Mouse (Mus musculus) neural tube, embryonic 11.5 days (tissue): ENCODE measurements at regions not wholly inside any gene's neighbourhood (a gene's known extent, or its start where the extent isn't known, plus 50 kb on each side); places are given as distances from the start of the nearest gene placed in this dataset.

Experiments used
- ATAC-seq: fragments of 200-750 bp; cut with Nextera tagmentation; 2 replicates; pipeline ENCODE4 v1.8.0; 2017; ENCODE audit warnings: moderate number of reproducible peaks, mild to moderate bottlenecking, moderate TSS enrichment, moderate library complexity; ENCODE audit not compliant: insufficient read depth, low FRiP score, low TSS enrichment
- DNase-seq: peaks from one replicate; pipeline ENCODE4 v3.0.0-alpha.2; 2015; ENCODE audit warnings: low spot score
- H3K27ac ChIP-seq: fragments of 300-500 bp; sonication (generic); 2 replicates; pipeline ENCODE4 v1.5.1; 2014; ENCODE audit warnings: low read depth, mild to moderate bottlenecking, low read length
- H3K27me3 ChIP-seq: fragments of 300-500 bp; sonication (generic); 2 replicates; pipeline ENCODE4 v1.6.1; 2014; ENCODE audit warnings: mild to moderate bottlenecking, low read length, mixed read lengths; ENCODE audit not compliant: control insufficient read depth, insufficient read depth
- H3K36me3 ChIP-seq: fragments of 300-500 bp; sonication (generic); 2 replicates; pipeline ENCODE4 v1.6.1; 2014; ENCODE audit warnings: mild to moderate bottlenecking, low read length, moderate library complexity, mixed read lengths; ENCODE audit not compliant: control insufficient read depth, insufficient read depth
- H3K4me1 ChIP-seq: fragments of 300-500 bp; sonication (generic); 2 replicates; pipeline ENCODE4 v1.6.1; 2014; ENCODE audit warnings: low read length, mixed read lengths; ENCODE audit not compliant: control insufficient read depth, insufficient read depth
- H3K4me2 ChIP-seq: fragments of 300-500 bp; sonication (generic); 2 replicates; pipeline ENCODE4 v1.6.1; 2014; ENCODE audit warnings: low read depth, mild to moderate bottlenecking, moderate library complexity
- H3K4me3 ChIP-seq: fragments of 300-500 bp; sonication (generic); 2 replicates; pipeline ENCODE4 v1.5.1; 2014; ENCODE audit warnings: low read depth, low read length
- H3K9ac ChIP-seq: fragments of 300-500 bp; sonication (generic); 2 replicates; pipeline ENCODE4 v1.6.1; 2014; ENCODE audit warnings: mild to moderate bottlenecking, low read length
- H3K9me3 ChIP-seq: fragments of 300-500 bp; sonication (generic); 2 replicates; pipeline ENCODE4 v1.6.1; 2016; ENCODE audit warnings: low read length; ENCODE audit not compliant: control insufficient read depth
- WGBS: fragments of 180-500 bp; shearing (Covaris S2); extraction: QIAGEN DNeasy Blood & Tissue Kit; methylation state at CpG from one replicate; pipeline ENCODE4 v1.1.7; 2014; 5-methylcytosine and 5-hydroxymethylcytosine counted together

- no peak for ATAC-seq
- no peaks in the 10 kb centered on the region for H3K36me3 ChIP-seq
- H3K4me3 ChIP-seq: no peak overlapping the region
- H3K27ac ChIP-seq: no peak overlapping the region
- no peak overlapping the region for H3K4me2 ChIP-seq
- H3K27me3 ChIP-seq: no peaks in the 10 kb centered on the region
- DNase-seq: no peak
- no peaks in the 10 kb centered on the region for H3K4me1 ChIP-seq
- no peak overlapping the region for H3K9ac ChIP-seq
- WGBS: 90% methylated on average over 2 of the region's 2 CpGs
- no peaks in the 10 kb centered on the region for H3K9me3 ChIP-seq
Measured at GRCm38 (mm10) chr5:51288234-51288633, 279.3 kb downstream of the Ppargc1a start.

DNA sequence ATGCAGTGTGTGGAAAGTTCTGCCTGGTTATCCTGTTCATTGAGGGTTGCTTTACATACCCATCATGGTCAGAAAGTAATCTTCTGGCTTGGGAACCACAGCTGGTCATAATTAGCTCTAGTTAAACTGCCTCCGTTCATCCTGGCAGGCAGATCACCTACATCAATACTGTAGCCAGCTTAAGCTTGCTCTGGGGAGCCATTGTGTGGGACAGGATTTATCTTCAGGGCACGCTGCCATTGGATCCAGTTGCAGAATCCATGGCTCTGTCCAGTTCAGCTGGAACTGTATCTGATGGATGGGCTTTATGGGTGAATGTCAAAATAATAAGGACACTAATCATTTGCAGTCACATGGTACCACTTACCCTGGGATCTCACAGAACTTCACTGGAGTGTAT is 326.4 kb downstream of the Ppargc1a start:
- H3K4me1 ChIP-seq: no peaks in the 10 kb centered on the region
- WGBS: 57% methylated on average over 2 of the region's 2 CpGs
- H3K9ac ChIP-seq: no peak overlapping the region
- H3K9me3 ChIP-seq: no peaks in the 10 kb centered on the region
- no peak overlapping the region for H3K27ac ChIP-seq
- H3K36me3 ChIP-seq: no peaks in the 10 kb centered on the region
- no peaks in the 10 kb centered on the region for H3K27me3 ChIP-seq
- DNase-seq (no peak), ATAC-seq (no peak)
- no peak overlapping the region for H3K4me3 ChIP-seq
- no peak overlapping the region for H3K4me2 ChIP-seq

DNA sequence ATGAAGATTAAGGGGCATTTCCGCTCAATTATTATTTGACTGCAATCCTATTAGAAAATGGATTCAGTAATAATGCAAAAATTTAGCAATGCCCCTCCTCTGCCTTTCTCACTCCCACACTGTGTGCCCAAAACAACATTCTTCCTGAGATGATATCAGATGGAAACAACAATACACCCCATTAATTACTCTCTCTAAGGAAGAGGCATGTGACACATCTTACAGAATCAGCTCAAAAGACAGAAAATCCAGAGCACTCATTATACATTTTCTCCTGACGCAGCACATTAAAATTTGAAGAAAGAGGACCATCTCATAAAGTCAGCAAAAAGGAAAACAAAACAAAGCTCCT is 333.5 kb downstream of the Ppargc1a start:
- Histone ChIP-seq H3K27ac (no peak overlapping the region), H3K4me1 (no peaks in the 10 kb centered on the region), H3K9me3 (no peaks in the 10 kb centered on the region), H3K36me3 (no peaks in the 10 kb centered on the region), H3K27me3 (no peaks in the 10 kb centered on the region), H3K9ac (no peak overlapping the region), H3K4me3 (no peak overlapping the region), H3K4me2 (no peak overlapping the region)
- 89% methylated on average over 2 of the region's 2 CpGs for WGBS
- no peak for DNase-seq
- no peak for ATAC-seq

GRCm38 (mm10) chr5:51233271-51234003 is 334.1 kb downstream of the Ppargc1a start:
- no peaks in the 10 kb centered on the region for H3K4me1 ChIP-seq
- 66% methylated on average over 5 of the region's 5 CpGs for WGBS
- H3K4me2 ChIP-seq: no peak overlapping the region
- no peaks in the 10 kb centered on the region for H3K9me3 ChIP-seq
- H3K9ac ChIP-seq: no peak overlapping the region
- H3K27me3 ChIP-seq: no peaks in the 10 kb centered on the region
- H3K27ac ChIP-seq: no peak overlapping the region
- no peak overlapping the region for H3K4me3 ChIP-seq
- H3K36me3 ChIP-seq: no peaks in the 10 kb centered on the region
- ATAC-seq (no peak), DNase-seq (no peak)

GRCm38 (mm10) chr5:51229806-51230205 is 337.7 kb downstream of the Ppargc1a start:
- Histone ChIP-seq H3K9me3 (no peaks in the 10 kb centered on the region), H3K4me2 (no peak overlapping the region), H3K27ac (no peak overlapping the region), H3K27me3 (no peaks in the 10 kb centered on the region), H3K4me3 (no peak overlapping the region), H3K9ac (no peak overlapping the region), H3K4me1 (no peaks in the 10 kb centered on the region), H3K36me3 (no peaks in the 10 kb centered on the region)
- ATAC-seq (no peak), DNase-seq (no peak)
- 96% methylated on average over 2 of the region's 2 CpGs for WGBS

GRCm38 (mm10) chr5:51227996-51228395 is 339.5 kb downstream of the Ppargc1a start:
- Histone ChIP-seq H3K9me3 (no peaks in the 10 kb centered on the region), H3K4me2 (no peak overlapping the region), H3K27ac (no peak overlapping the region), H3K4me1 (no peaks in the 10 kb centered on the region), H3K9ac (no peak overlapping the region), H3K4me3 (no peak overlapping the region), H3K36me3 (no peaks in the 10 kb centered on the region), H3K27me3 (no peaks in the 10 kb centered on the region)
- DNase-seq (no peak), ATAC-seq (no peak)
- 75% methylated on average over 3 of the region's 3 CpGs for WGBS

- Histone ChIP-seq H3K4me1 (no peaks in the 10 kb centered on the region), H3K27ac (no peak overlapping the region), H3K9me3 (no peaks in the 10 kb centered on the region), H3K4me2 (no peak overlapping the region), H3K36me3 (no peaks in the 10 kb centered on the region), H3K4me3 (no peak overlapping the region), H3K27me3 (no peaks in the 10 kb centered on the region), H3K9ac (no peak overlapping the region)
- 100% methylated on average over 1 of the region's 1 CpGs for WGBS
- DNase-seq (no peak), ATAC-seq (no peak)
Measured at GRCm38 (mm10) chr5:51203266-51203665, 364.3 kb downstream of the Ppargc1a start.

- Histone ChIP-seq H3K27me3 (no peaks in the 10 kb centered on the region), H3K9ac (no peak overlapping the region), H3K27ac (no peak overlapping the region), H3K4me1 (no peaks in the 10 kb centered on the region), H3K9me3 (no peaks in the 10 kb centered on the region), H3K4me3 (no peak overlapping the region), H3K4me2 (no peak overlapping the region), H3K36me3 (no peaks in the 10 kb centered on the region)
- no peak for ATAC-seq
- DNase-seq: no peak
- 70% methylated on average over 4 of the region's 4 CpGs for WGBS
Measured at GRCm38 (mm10) chr5:51202525-51203215, 364.9 kb downstream of the Ppargc1a start.
